Mouse (Mus musculus) midbrain, postnatal 0 days (tissue): ENCODE measurements around the gene Gm14085. TPM values are rescaled to one million over a fixed set of nuclear protein-coding genes. Genes with fewer than 3 reads are reported as not detected.
"Not testable (repeated sequence)": the region's sequence is repeated elsewhere in the genome, so short reads cannot be mapped to it uniquely, and the experiment has no call there.

ENCODE experiments used
- ATAC-seq: fragments of 200-750 bp; cut with Nextera tagmentation; 2 replicates; pipeline ENCODE4 v1.8.0; 2017; ENCODE audit warnings: moderate number of reproducible peaks, mild to moderate bottlenecking, moderate TSS enrichment, moderate library complexity; ENCODE audit not compliant: low FRiP score
- DNase-seq: peaks from one replicate; pipeline ENCODE4 v3.0.0-alpha.2; 2015; ENCODE audit warnings: low spot score
- H3K27ac ChIP-seq: fragments of 300-500 bp; sonication (generic); 2 replicates; pipeline ENCODE4 v1.5.1; 2014; ENCODE audit warnings: low read depth, mild to moderate bottlenecking, low read length, mixed read lengths
- H3K27me3 ChIP-seq: fragments of 300-500 bp; sonication (generic); 2 replicates; pipeline ENCODE4 v1.6.1; 2014; ENCODE audit warnings: low read length, control low read depth, mixed read lengths; ENCODE audit not compliant: insufficient read depth
- H3K36me3 ChIP-seq: fragments of 300-500 bp; sonication (generic); 2 replicates; pipeline ENCODE4 v1.6.1; 2014; ENCODE audit warnings: low read length, control low read depth, mixed read lengths; ENCODE audit not compliant: insufficient read depth
- H3K4me1 ChIP-seq: fragments of 300-500 bp; sonication (generic); 2 replicates; pipeline ENCODE4 v1.6.1; 2014; ENCODE audit warnings: mild to moderate bottlenecking, control low read depth, antibody characterized with exemption, low read length, mixed read lengths; ENCODE audit not compliant: insufficient read depth
- H3K4me2 ChIP-seq: fragments of 300-500 bp; sonication (generic); 2 replicates; pipeline ENCODE4 v1.6.1; 2014; ENCODE audit warnings: low read depth, mild to moderate bottlenecking, low read length, mixed read lengths; ENCODE audit not compliant: poor library complexity, severe bottlenecking
- H3K4me3 ChIP-seq: fragments of 300-500 bp; sonication (generic); 2 replicates; pipeline ENCODE4 v1.5.1; 2014; ENCODE audit warnings: low read depth, mild to moderate bottlenecking, low read length, moderate library complexity
- H3K9ac ChIP-seq: fragments of 300-500 bp; sonication (generic); replicated peaks from 2 replicates; pipeline ENCODE4 v1.6.1; 2014; ENCODE audit warnings: mild to moderate bottlenecking, low read length, moderate library complexity, mixed read lengths; ENCODE audit not compliant: poor library complexity, severe bottlenecking
- H3K9me3 ChIP-seq: fragments of 300-500 bp; sonication (generic); 2 replicates; pipeline ENCODE4 v1.6.1; 2016; ENCODE audit warnings: low read length, control low read depth
- CTCF ChIP-seq: IDR thresholded peaks from 2 replicates; pipeline ENCODE4 v1.5.1; 2016; ENCODE audit warnings: antibody characterized with exemption, mild to moderate bottlenecking
- WGBS: fragments of 180-500 bp; shearing (Covaris S2); extraction: QIAGEN DNeasy Blood & Tissue Kit; methylation state at CpG from one replicate; pipeline ENCODE4 v1.1.7; 2014; 5-methylcytosine and 5-hydroxymethylcytosine counted together
- polyA plus RNA-seq: library from polyadenylated mRNA; unstranded; fragments of >200 nt; fragmentation: Nextera tagmentation; extraction: Ambion mirVana; gene quantifications from 2 replicates; pipeline ENCODE4 v1.2.1, GENCODE M21; 2015
- total RNA-seq: library from RNA; depleted of rRNA; stranded (reverse); fragments of >200 nt; gene quantifications from 2 replicates; pipeline ENCODE4 v1.2.3, GENCODE M21; 2014; rRNA removed

Gene Gm14085
- total RNA-seq (0.05 TPM in 2 replicates), polyA plus RNA-seq (not detected in 2 replicates)

DNA sequence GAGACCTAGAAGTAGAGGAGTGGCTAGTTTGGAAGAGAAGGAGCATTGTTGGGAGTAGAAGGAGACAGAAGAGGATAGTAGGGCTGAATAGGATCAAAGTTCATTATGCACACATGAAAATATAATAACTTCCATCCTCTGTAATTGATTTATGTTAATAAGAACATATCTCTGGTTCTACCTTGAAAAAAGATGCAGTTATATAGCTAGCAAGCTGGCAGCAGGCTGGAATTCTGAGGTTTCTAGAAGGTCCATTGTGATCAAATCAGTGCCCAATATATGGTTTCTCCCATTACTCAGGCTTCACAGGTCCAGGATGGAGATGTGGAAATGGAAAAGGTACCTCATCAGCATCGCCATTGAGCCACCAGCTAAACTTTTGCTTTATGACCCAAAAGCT lies at the start of gene Gm14085:
Gene Gm14085, plus strand, starts transcription at position 301 of the 400 bp plus-strand sequence.
- ATAC-seq (no peak), DNase-seq (no peak)
- Histone ChIP-seq H3K4me2 (no peak within 1 kb of the TSS), H3K9me3 (no peaks in the 10 kb centered on the region), H3K4me3 (no peak within 1 kb of the TSS), H3K4me1 (no peaks in the 10 kb centered on the region), H3K9ac (no peak within 1 kb of the TSS), H3K36me3 (no peaks in the 10 kb centered on the region), H3K27ac (no peak within 1 kb of the TSS), H3K27me3 (no peaks in the 10 kb centered on the region)
- WGBS = 90% methylated on average over 1 of the region's 1 CpGs
- no peak for TF ChIP-seq CTCF

DNA sequence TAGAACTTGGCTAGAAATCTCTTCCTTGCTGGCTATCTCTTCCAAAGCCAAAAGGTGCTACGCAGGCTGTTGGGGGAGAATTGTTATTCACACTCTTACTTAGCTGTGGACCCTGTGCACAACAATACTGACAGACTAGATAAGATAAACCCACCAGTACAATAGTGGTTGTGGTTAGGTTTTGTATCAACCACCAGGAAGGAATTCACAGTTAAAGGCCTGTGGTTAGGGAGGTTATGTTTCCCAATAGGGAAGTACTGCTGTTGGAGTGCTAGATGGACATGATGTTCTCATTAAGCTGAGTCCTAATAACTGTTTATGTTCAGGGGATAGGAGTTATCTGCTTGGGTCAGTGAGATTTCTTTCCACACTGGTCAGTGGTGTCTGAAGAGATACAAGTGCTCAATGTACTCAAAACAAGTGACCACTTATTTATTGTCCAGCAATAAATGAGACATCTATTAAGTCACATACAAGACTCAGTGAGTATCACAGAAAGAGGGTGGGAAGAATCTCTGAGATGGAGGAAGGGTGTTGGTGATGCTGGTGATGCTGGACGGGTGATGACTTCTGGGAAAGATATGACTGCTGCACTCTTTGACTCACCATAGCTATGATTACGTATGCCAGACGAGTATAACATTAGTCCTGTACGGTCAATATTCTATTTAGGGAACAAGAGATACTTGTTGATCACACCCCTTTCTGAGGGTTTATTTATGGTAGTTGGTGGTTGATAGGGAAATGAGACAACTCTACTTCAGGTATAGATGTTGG lies 45.8 kb upstream of the Gm14085 start:
- WGBS = 89% methylated on average over 5 of the region's 5 CpGs
- H3K4me2 ChIP-seq, H3K27me3 ChIP-seq, H3K36me3 ChIP-seq, H3K4me1 ChIP-seq, DNase-seq, ATAC-seq, H3K9ac ChIP-seq, H3K27ac ChIP-seq, H3K9me3 ChIP-seq, H3K4me3 ChIP-seq: not testable (repeated sequence)

DNA sequence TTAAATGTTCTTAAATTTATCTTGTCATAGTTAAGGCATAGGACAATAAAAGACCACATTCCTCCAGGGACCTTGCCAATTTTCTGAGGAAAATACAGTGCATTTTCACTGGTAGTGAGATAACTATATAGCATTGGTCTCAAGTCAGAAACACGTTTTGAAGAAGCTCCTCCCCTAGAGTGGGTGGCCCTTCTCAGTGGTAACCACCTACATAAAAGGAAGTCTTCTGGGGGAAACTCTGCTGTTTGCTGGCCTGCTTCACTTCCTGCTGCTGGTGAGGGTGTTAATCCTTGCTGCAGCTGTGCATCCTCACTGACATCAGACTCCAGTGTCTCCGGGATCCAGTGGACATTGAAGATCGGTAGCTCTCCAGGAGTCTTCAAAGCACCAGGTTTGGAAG lies 44.2 kb upstream of the Gm14085 start:
- not testable (repeated sequence) for H3K27me3 ChIP-seq, H3K27ac ChIP-seq, H3K4me1 ChIP-seq, H3K9ac ChIP-seq, ATAC-seq, DNase-seq, H3K4me3 ChIP-seq, H3K36me3 ChIP-seq, H3K4me2 ChIP-seq, H3K9me3 ChIP-seq
- 0% methylated on average over 1 of the region's 3 CpGs for WGBS

DNA sequence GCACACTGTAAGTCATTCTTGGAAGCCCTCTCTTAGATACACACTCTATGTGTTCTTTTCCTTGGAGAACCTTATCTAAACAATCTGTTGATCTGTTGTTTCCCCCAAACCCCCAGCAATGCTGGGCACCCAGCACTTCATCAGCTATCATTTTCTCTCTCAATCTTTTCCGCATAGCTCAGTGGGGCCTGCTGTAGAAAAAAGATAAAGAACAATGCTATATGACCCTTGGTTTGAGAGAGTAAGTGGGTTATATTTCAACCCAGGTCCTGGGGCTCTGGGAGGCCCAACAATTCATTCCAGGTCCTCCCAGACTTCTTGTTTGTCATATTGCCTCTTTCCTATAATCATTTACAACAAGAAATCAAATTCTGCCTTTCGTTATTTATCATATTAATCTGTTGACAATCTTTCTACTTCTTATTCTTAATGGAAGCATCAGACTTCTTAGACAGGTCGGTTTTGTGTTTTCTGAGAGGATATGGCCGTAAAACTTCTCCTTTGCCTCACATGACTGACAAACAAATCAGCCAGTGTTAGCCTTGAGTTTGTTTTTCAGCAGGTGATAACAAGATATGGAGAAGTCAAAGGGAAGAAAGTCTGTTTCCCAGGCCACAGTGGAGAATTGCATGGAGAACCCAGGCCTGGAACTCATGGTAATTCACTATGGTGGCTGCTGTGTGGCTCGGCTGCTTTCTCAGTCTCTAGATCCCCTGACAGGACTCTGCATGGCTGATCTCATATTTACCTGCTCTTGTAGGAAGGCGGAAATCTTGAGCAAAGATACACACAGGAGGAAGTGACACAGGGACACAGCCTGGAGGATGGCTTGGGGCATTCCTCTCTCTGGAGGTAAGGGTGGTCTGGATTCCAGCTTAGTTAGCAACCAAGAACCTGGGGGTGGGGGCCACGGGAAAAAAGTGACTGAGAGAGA lies 43.5 kb upstream of the Gm14085 start:
- H3K9ac ChIP-seq = no peak overlapping the region
- no peak for DNase-seq
- H3K4me2 ChIP-seq = no peak overlapping the region
- H3K27me3 ChIP-seq = no peaks in the 10 kb centered on the region
- H3K9me3 ChIP-seq = no peaks in the 10 kb centered on the region
- ATAC-seq = no peak
- no peaks in the 10 kb centered on the region for H3K36me3 ChIP-seq
- no peaks in the 10 kb centered on the region for H3K4me1 ChIP-seq
- H3K27ac ChIP-seq = no peak overlapping the region
- no peak overlapping the region for H3K4me3 ChIP-seq
- WGBS = 86% methylated on average over 7 of the region's 7 CpGs
- TF ChIP-seq CTCF = no peak

DNA sequence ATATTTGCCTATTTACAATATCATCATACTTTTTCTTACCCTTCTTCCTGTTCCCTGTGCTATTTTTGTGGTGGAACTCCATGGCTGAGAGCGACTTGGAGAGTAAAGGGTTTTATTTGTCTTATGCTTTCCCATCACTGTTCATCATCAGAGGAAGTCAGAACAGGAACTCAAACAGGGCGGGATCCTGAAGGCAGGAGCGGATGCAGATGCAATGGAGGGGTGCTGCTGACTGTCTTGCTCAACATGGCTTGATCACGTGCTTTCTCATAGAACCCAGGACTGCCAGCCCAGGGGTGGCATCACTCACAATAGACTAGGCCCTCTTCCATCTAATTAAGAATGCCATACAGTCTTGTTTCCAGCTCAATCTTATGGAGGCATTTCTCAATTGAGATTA lies 34.4 kb upstream of the Gm14085 start:
- WGBS = 88% methylated on average over 4 of the region's 4 CpGs
- no peaks in the 10 kb centered on the region for H3K4me1 ChIP-seq
- no peak for ATAC-seq

DNA sequence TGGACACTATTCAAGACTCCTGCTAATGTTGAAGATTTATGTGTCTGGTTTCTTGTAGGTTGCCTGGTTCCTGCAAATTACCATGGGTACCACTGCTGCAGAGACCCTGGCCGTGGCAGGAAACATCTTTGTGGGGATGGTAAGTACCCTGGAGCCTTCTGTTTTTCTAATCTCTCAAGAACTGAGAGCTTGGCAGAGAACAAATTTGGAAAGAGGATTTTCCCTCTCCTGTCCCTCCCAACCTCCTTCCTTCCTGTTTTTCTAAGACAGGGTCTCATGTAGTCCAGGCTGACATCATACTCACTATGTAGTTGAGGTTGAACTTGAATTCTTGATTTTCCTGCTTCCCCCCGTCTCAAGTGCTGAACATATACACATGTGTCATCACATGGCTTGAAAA lies 32.3 kb upstream of the Gm14085 start:
- no peaks in the 10 kb centered on the region for H3K9me3 ChIP-seq
- no peaks in the 10 kb centered on the region for H3K4me1 ChIP-seq
- WGBS = 72% methylated on average over 2 of the region's 2 CpGs
- TF ChIP-seq CTCF = no peak
- ATAC-seq = no peak
- H3K4me3 ChIP-seq = no peak overlapping the region
- DNase-seq = peak; percentile 3
- H3K27me3 ChIP-seq = no peaks in the 10 kb centered on the region
- no peak overlapping the region for H3K27ac ChIP-seq
- H3K36me3 ChIP-seq = no peaks in the 10 kb centered on the region
- H3K9ac ChIP-seq = no peak overlapping the region
- no peak overlapping the region for H3K4me2 ChIP-seq

More for the DNA sequence above, 34.4 kb upstream of the Gm14085 start:
- H3K9ac ChIP-seq = no peak overlapping the region
- no peaks in the 10 kb centered on the region for H3K27me3 ChIP-seq
- H3K36me3 ChIP-seq = no peaks in the 10 kb centered on the region
- H3K27ac ChIP-seq = no peak overlapping the region
- no peak overlapping the region for H3K4me2 ChIP-seq
- no peak for DNase-seq
- H3K4me3 ChIP-seq = no peak overlapping the region
- TF ChIP-seq CTCF = no peak
- no peaks in the 10 kb centered on the region for H3K9me3 ChIP-seq
